Mouse (Mus musculus) spleen, postnatal 14 days (tissue): ENCODE data around the gene Ncor2.
A peak's percentile ranks its signal among the peaks of the same experiment; 100 is the strongest.

Experiments used
- DNase-seq, 2 experiments: peaks; one replicate each; pipeline ENCODE4 v3.0.0; 2021 to 2022; ENCODE audit warnings: low spot score in 2 of 2

The Ncor2 gene

GRCm38 (mm10) chr5:125021298-125021697, 157.7 kb downstream of the Ncor2 start:
- DNase-seq = no peak

GRCm38 (mm10) chr5:125019099-125019498, 159.9 kb downstream of the Ncor2 start:
- no peak for DNase-seq

GRCm38 (mm10) chr5:125017332-125017731, 161.7 kb downstream of the Ncor2 start:
- DNase-seq = no peak

GRCm38 (mm10) chr5:125016421-125017242, 162.4 kb downstream of the Ncor2 start:
- no peak for DNase-seq

- no peak for DNase-seq
These were observed 163.4 kb downstream of the Ncor2 start for GRCm38 (mm10) chr5:125015576-125015975.

- DNase-seq = no peak
These were observed 164.0 kb downstream of the Ncor2 start for GRCm38 (mm10) chr5:125015066-125015465.

GRCm38 (mm10) chr5:125014497-125014896, 164.5 kb downstream of the Ncor2 start:
- peak; percentile 30 to 58 for DNase-seq

GRCm38 (mm10) chr5:125011628-125012027, 167.4 kb downstream of the Ncor2 start:
- no peak for DNase-seq

GRCm38 (mm10) chr5:125011166-125011565, 167.9 kb downstream of the Ncor2 start:
- DNase-seq = no peak

GRCm38 (mm10) chr5:125006896-125007295, 172.1 kb downstream of the Ncor2 start:
- no peak for DNase-seq

- no peak for DNase-seq
These were observed 173.0 kb downstream of the Ncor2 start for GRCm38 (mm10) chr5:125005871-125006652.

- no peak for DNase-seq
These were observed 175.2 kb downstream of the Ncor2 start for GRCm38 (mm10) chr5:125003873-125004255.

- DNase-seq = no peak
These were observed 175.8 kb downstream of the Ncor2 start, which contains the start of gene Rflna for GRCm38 (mm10) chr5:125002969-125003872. Gene Rflna, plus strand, starts transcription at chr5:125003221.

- no peak for DNase-seq
These were observed 178.2 kb downstream of the Ncor2 start for GRCm38 (mm10) chr5:125000756-125001250.

GRCm38 (mm10) chr5:124997913-124998312, 181.1 kb downstream of the Ncor2 start:
- DNase-seq = no peak

GRCm38 (mm10) chr5:124996816-124997215, 182.2 kb downstream of the Ncor2 start:
- DNase-seq = no peak

GRCm38 (mm10) chr5:124992891-124993290, 186.1 kb downstream of the Ncor2 start:
- DNase-seq = no peak

- DNase-seq = no peak
These were observed 186.7 kb downstream of the Ncor2 start for GRCm38 (mm10) chr5:124992323-124992722.

GRCm38 (mm10) chr5:124989724-124990123, 189.3 kb downstream of the Ncor2 start:
- DNase-seq = no peak

GRCm38 (mm10) chr5:124986656-124987055, 192.4 kb downstream of the Ncor2 start:
- DNase-seq = no peak

- no peak for DNase-seq
These were observed 192.8 kb downstream of the Ncor2 start for GRCm38 (mm10) chr5:124986222-124986621.

- no peak for DNase-seq
These were observed 209.2 kb downstream of the Ncor2 start for GRCm38 (mm10) chr5:124969790-124970189.
